26 mouse cellular contexts compared by ENCODE assay signal in genomic region chr1:72308919-72309318, GRCm38 (mm10). TPM values are rescaled to one million over a fixed set of nuclear protein-coding genes. Genes with fewer than 3 reads are reported as not detected.
DNase-seq lines count a peak whose midpoint lies in the region; ATAC-seq and TF ChIP-seq lines count a peak whose summit lies in the region.
"Had no signal": no experiment of that assay in that cellular context is flagged by ENCODE, and none has a peak within 500 bp of the region (broad histone marks: within the 10 kb centered on the region; RNA-seq: fewer than 3 reads in every experiment).

No protein-coding gene starts in this region.

- TF ChIP-seq EP300 in stomach, postnatal 0 days (optimal IDR thresholded peaks at IDR 0.05), result no peak

- 63% methylated on average over 4 of the region's 4 CpGs for WGBS in embryonic facial prominence, embryonic 10.5 days
- WGBS in limb, embryonic 13.5 days, result 57% methylated on average over 4 of the region's 4 CpGs
- WGBS in stomach, postnatal 0 days, result 74% methylated on average over 4 of the region's 4 CpGs

- intact Hi-C loops in gastrocnemius, adult 2 months (cut with DNase I), result no loop called here

- peaks cover 31% of the 10 kb centered on the region for H3K4me1 ChIP-seq in embryonic facial prominence, embryonic 10.5 days
- H3K4me1 ChIP-seq in limb, embryonic 13.5 days, result peaks cover 22% of the 10 kb centered on the region
- no peaks in the 10 kb centered on the region for H3K4me1 ChIP-seq in stomach, postnatal 0 days (replicated peaks; ENCODE audit: control insufficient read depth, insufficient read depth)

- H3K4me3 ChIP-seq in gastrocnemius, adult 2 months, result no peak overlapping the region
- H3K4me3 ChIP-seq in embryonic facial prominence, embryonic 10.5 days, result 0 out of 2 replicates have a peak overlapping the region, but pooled peaks have one; percentile 13
- H3K4me3 ChIP-seq in limb, embryonic 13.5 days, result no peak overlapping the region
- H3K4me3 ChIP-seq in stomach, postnatal 0 days (ENCODE audit: low read depth, low read length), result no peak overlapping the region
- H3K4me3 ChIP-seq: left cerebral cortex, adult 2 months; limb, embryonic 15.5 days; megakaryocyte, embryonic 14.5 days had no signal

- no peak for ATAC-seq in limb, embryonic 13.5 days (ENCODE audit: low FRiP score, low read depth)
- no peak for ATAC-seq in stomach, postnatal 0 days (ENCODE audit: low FRiP score, low TSS enrichment)
- ATAC-seq: forebrain, embryonic 13.5 days; liver, postnatal 0 days; midbrain, embryonic 16.5 days had no signal

- H3K27me3 ChIP-seq in embryonic facial prominence, embryonic 10.5 days (replicated peaks; ENCODE audit: low read depth, poor library complexity, severe bottlenecking), result no peaks in the 10 kb centered on the region
- H3K27me3 ChIP-seq in limb, embryonic 13.5 days, result no peaks in the 10 kb centered on the region
- no peaks in the 10 kb centered on the region for H3K27me3 ChIP-seq in stomach, postnatal 0 days (ENCODE audit: control insufficient read depth, insufficient read depth, low read length)
- H3K27me3 ChIP-seq: forebrain, embryonic 13.5 days; limb, embryonic 15.5 days; megakaryocyte, embryonic 14.5 days had no signal

- H3K9ac ChIP-seq in limb, embryonic 13.5 days, result no peak overlapping the region
- H3K9ac ChIP-seq in stomach, postnatal 0 days (ENCODE audit: low read length), result no peak overlapping the region
- H3K9ac ChIP-seq: limb, embryonic 15.5 days; liver, postnatal 0 days had no signal

- H3K9me3 ChIP-seq in embryonic facial prominence, embryonic 10.5 days, result no peaks in the 10 kb centered on the region
- no peaks in the 10 kb centered on the region for H3K9me3 ChIP-seq in limb, embryonic 13.5 days
- H3K9me3 ChIP-seq in stomach, postnatal 0 days (ENCODE audit: control insufficient read depth, low read length), result no peaks in the 10 kb centered on the region
- H3K9me3 ChIP-seq: forebrain, embryonic 13.5 days; hindbrain, embryonic 10.5 days; limb, embryonic 15.5 days had no signal

- peak overlapping the region; percentile 27; the same call in 1 of the 2 replicates for H3K4me2 ChIP-seq in limb, embryonic 13.5 days (replicated peaks)
- H3K4me2 ChIP-seq in stomach, postnatal 0 days (replicated peaks; ENCODE audit: low read depth), result no peak overlapping the region

- H3K36me3 ChIP-seq in embryonic facial prominence, embryonic 10.5 days (replicated peaks), result peaks cover 27% of the 10 kb centered on the region
- peaks cover 19% of the 10 kb centered on the region for H3K36me3 ChIP-seq in limb, embryonic 13.5 days
- peaks cover 2% of the 10 kb centered on the region; the same call in 1 of the 2 replicates for H3K36me3 ChIP-seq in stomach, postnatal 0 days (ENCODE audit: control insufficient read depth, insufficient read depth, low read length)

- H3K27ac ChIP-seq in gastrocnemius, adult 2 months, result peak overlapping the region; percentile 73
- peak overlapping the region; percentile 75; the same call in 1 of the 2 replicates for H3K27ac ChIP-seq in embryonic facial prominence, embryonic 10.5 days (replicated peaks)
- peak overlapping the region; percentile 15; the same call in 1 of the 2 replicates for H3K27ac ChIP-seq in limb, embryonic 13.5 days
- no peak overlapping the region for H3K27ac ChIP-seq in stomach, postnatal 0 days (replicated peaks)
- H3K27ac ChIP-seq: forebrain, embryonic 13.5 days; left cerebral cortex, adult 2 months; limb, embryonic 15.5 days had no signal

- no peak for TF ChIP-seq CTCF in gastrocnemius, adult 2 months (IDR thresholded peaks at IDR 0.05)
- no peak for TF ChIP-seq CTCF in stomach, postnatal 0 days (IDR thresholded peaks at IDR 0.05; ENCODE audit: low read depth)

- DNase-seq in gastrocnemius, adult 2 months, result no peak
- DNase-seq in gastrocnemius, postnatal 25 days, result no peak
- peak; percentile 21 for DNase-seq in 3T3-L1 (ENCODE audit: low read depth, low spot score)
- no peak for DNase-seq in embryonic facial prominence, embryonic 10.5 days (ENCODE audit: low spot score)
- no peak for DNase-seq in stomach, postnatal 0 days (ENCODE audit: low spot score)
- no peak for DNase-seq in thymus, postnatal 4 days
- no peak for DNase-seq in cerebellum, adult 8-10 months
- DNase-seq: cerebellum, adult 9-10 months; gastrocnemius, postnatal 14 days; kidney, adult 2 months; kidney, postnatal 25 days; liver, postnatal 0 days; lung, postnatal 14 days; right cerebral cortex, postnatal 14 days; thymus, adult 2 months had no signal

RNA-seq across cellular contexts. Expression of gene Xrcc5, which starts 1.7 kb away (rescaled TPM):
- total RNA-seq in gastrocnemius, adult 2 months (2021), result 10 to 100 TPM; 18.5 to 20.5 TPM
- 10 to 100 TPM; 14.3 to 20.5 TPM for total RNA-seq in gastrocnemius, postnatal 25 days (2021)
- polyA plus RNA-seq in embryonic facial prominence, embryonic 10.5 days (2016; fragmentation: Nextera tagmentation; extraction: Ambion mirVana), result 55.2 and 57.3 TPM in 2 replicates
- 56.3 and 56.8 TPM in 2 replicates for polyA plus RNA-seq in limb, embryonic 13.5 days (2015; fragmentation: Nextera tagmentation; extraction: Ambion mirVana)
- 21.1 and 23.5 TPM in 2 replicates for polyA plus RNA-seq in stomach, postnatal 0 days (2015; fragmentation: Nextera tagmentation; extraction: Ambion mirVana)

RNA-seq across cellular contexts. Expression of gene Tmem169, which starts 24.8 kb away (rescaled TPM):
- total RNA-seq in gastrocnemius, adult 2 months (2021), result not detected
- total RNA-seq in gastrocnemius, postnatal 25 days (2021), result not detected
- 5.1 and 5.2 TPM in 2 replicates for polyA plus RNA-seq in embryonic facial prominence, embryonic 10.5 days (2016; fragmentation: Nextera tagmentation; extraction: Ambion mirVana)
- 6.3 and 7.2 TPM in 2 replicates for polyA plus RNA-seq in limb, embryonic 13.5 days (2015; fragmentation: Nextera tagmentation; extraction: Ambion mirVana)
- 0.69 and 0.87 TPM in 2 replicates for polyA plus RNA-seq in stomach, postnatal 0 days (2015; fragmentation: Nextera tagmentation; extraction: Ambion mirVana)
- total RNA-seq: common myeloid progenitor, adult 5-6 weeks; heart, adult 8-10 months had no signal
- polyA plus RNA-seq: erythroblast, embryonic 14.5 days; spleen, adult 2 months had no signal

RNA-seq across cellular contexts. Expression of gene Pecr, which starts 24.8 kb away (rescaled TPM):
- total RNA-seq in gastrocnemius, adult 2 months (2021), result 10 to 100 TPM; 15.7 to 16.4 TPM
- total RNA-seq in gastrocnemius, postnatal 25 days (2021), result 10 to 100 TPM; 19.1 to 20.7 TPM
- 29.2 and 29.6 TPM in 2 replicates for polyA plus RNA-seq in embryonic facial prominence, embryonic 10.5 days (2016; fragmentation: Nextera tagmentation; extraction: Ambion mirVana)
- polyA plus RNA-seq in limb, embryonic 13.5 days (2015; fragmentation: Nextera tagmentation; extraction: Ambion mirVana), result 35.8 and 37.5 TPM in 2 replicates
- 44.0 and 44.8 TPM in 2 replicates for polyA plus RNA-seq in stomach, postnatal 0 days (2015; fragmentation: Nextera tagmentation; extraction: Ambion mirVana)
